Mouse (Mus musculus) ES-Bruce4 (cell line): Measurements from ENCODE around the gene Galnt12. TPM values are rescaled to one million over a fixed set of nuclear protein-coding genes. Genes with fewer than 3 reads are reported as not detected.

ENCODE experiments used
- H3K27ac ChIP-seq: 2 replicates; pipeline ENCODE4 v1.5.1; 2012; ENCODE audit warnings: low read length, inconsistent platforms; ENCODE audit not compliant: insufficient read depth
- H3K27me3 ChIP-seq: 2 replicates; pipeline ENCODE4 v1.6.1; 2012; ENCODE audit warnings: mild to moderate bottlenecking, low read length, inconsistent platforms; ENCODE audit not compliant: control insufficient read depth, poor library complexity, insufficient read depth, severe bottlenecking
- H3K36me3 ChIP-seq: 2 replicates; pipeline ENCODE4 v1.6.1; 2012; ENCODE audit warnings: inconsistent platforms, mild to moderate bottlenecking, low read length, moderate library complexity; ENCODE audit not compliant: control insufficient read depth, poor library complexity, insufficient read depth, severe bottlenecking
- H3K4me1 ChIP-seq: one replicate; pipeline ENCODE4 v1.8.1; 2011; ENCODE audit warnings: low read length; ENCODE audit not compliant: control insufficient read depth, insufficient read depth
- H3K4me3 ChIP-seq: 2 replicates; pipeline ENCODE4 v1.5.1; 2011; ENCODE audit warnings: low read depth, mild to moderate bottlenecking, low read length
- H3K9ac ChIP-seq: 2 replicates; pipeline ENCODE4 v1.6.1; 2012; ENCODE audit warnings: low read depth, mild to moderate bottlenecking, inconsistent platforms; ENCODE audit not compliant: poor library complexity, severe bottlenecking
- H3K9me3 ChIP-seq: replicated peaks from 2 replicates; pipeline ENCODE4 v1.6.1; 2012; ENCODE audit warnings: mild to moderate bottlenecking, low read length, inconsistent platforms; ENCODE audit not compliant: control insufficient read depth, poor library complexity, insufficient read depth, severe bottlenecking
- CTCF ChIP-seq: IDR thresholded peaks from one replicate; pipeline ENCODE4 v1.8.1; 2011; ENCODE audit warnings: low read depth, low read length
- EP300 ChIP-seq: IDR thresholded peaks from 2 replicates; pipeline ENCODE4 v1.6.1; 2011; ENCODE audit warnings: low read depth, low read length; ENCODE audit not compliant: insufficient read depth
- POLR2A ChIP-seq: IDR thresholded peaks from one replicate; pipeline ENCODE4 v1.8.1; 2011; ENCODE audit warnings: low read length; ENCODE audit not compliant: insufficient read depth
- polyA plus RNA-seq: library from polyadenylated mRNA; stranded (reverse); fragments of >200 nt; gene quantifications from 2 replicates; pipeline ENCODE4 v1.2.4, GENCODE M21; 2011; ENCODE audit warnings: low read depth; ENCODE audit not compliant: missing spikeins, insufficient read depth, insufficient read length

Gene Galnt12
- polyA plus RNA-seq, 1 experiment, result 4.9 TPM

GRCm38 (mm10) chr4:47131931-47132330 lies 40.2 kb downstream of the Galnt12 start:
- Histone ChIP-seq H3K9ac (no peak overlapping the region), H3K4me1 (peaks cover 2% of the 10 kb centered on the region), H3K36me3 (no peaks in the 10 kb centered on the region), H3K27me3 (no peaks in the 10 kb centered on the region), H3K9me3 (peaks cover under 1% of the 10 kb centered on the region), H3K27ac (no peak overlapping the region), H3K4me3 (no peak overlapping the region)
- TF ChIP-seq EP300 (no peak), POLR2A (no peak), CTCF (no peak)

- TF ChIP-seq EP300 (no peak), POLR2A (no peak), CTCF (no peak)
- H3K9ac ChIP-seq, result no peak overlapping the region
- H3K4me3 ChIP-seq, result no peak overlapping the region
- no peaks in the 10 kb centered on the region; the same call in 1 of the 2 replicates for H3K9me3 ChIP-seq
- H3K36me3 ChIP-seq, result no peaks in the 10 kb centered on the region
- H3K27me3 ChIP-seq, result no peaks in the 10 kb centered on the region
- H3K4me1 ChIP-seq, result peaks cover 2% of the 10 kb centered on the region
- H3K27ac ChIP-seq, result no peak overlapping the region
These were observed 40.7 kb downstream of the Galnt12 start for GRCm38 (mm10) chr4:47132413-47132812.

- Histone ChIP-seq H3K4me3 (no peak overlapping the region), H3K4me1 (no peaks in the 10 kb centered on the region), H3K27me3 (no peaks in the 10 kb centered on the region), H3K27ac (no peak overlapping the region), H3K9ac (no peak overlapping the region), H3K36me3 (no peaks in the 10 kb centered on the region), H3K9me3 (no peaks in the 10 kb centered on the region)
- no peak for TF ChIP-seq POLR2A
- no peak for TF ChIP-seq EP300
- no peak for TF ChIP-seq CTCF
These were observed 45.0 kb downstream of the Galnt12 start for GRCm38 (mm10) chr4:47136699-47137101.

- Histone ChIP-seq H3K4me1 (no peaks in the 10 kb centered on the region), H3K4me3 (no peak overlapping the region), H3K9me3 (no peaks in the 10 kb centered on the region), H3K36me3 (no peaks in the 10 kb centered on the region), H3K27ac (no peak overlapping the region), H3K9ac (no peak overlapping the region), H3K27me3 (no peaks in the 10 kb centered on the region)
- no peak for TF ChIP-seq POLR2A
- no peak for TF ChIP-seq EP300
- no peak for TF ChIP-seq CTCF
These were observed 45.8 kb downstream of the Galnt12 start for GRCm38 (mm10) chr4:47137479-47137878.

- no peaks in the 10 kb centered on the region for H3K9me3 ChIP-seq
- H3K36me3 ChIP-seq, result no peaks in the 10 kb centered on the region
- no peaks in the 10 kb centered on the region for H3K27me3 ChIP-seq
- no peak overlapping the region for H3K9ac ChIP-seq
- H3K4me3 ChIP-seq, result no peak overlapping the region
- TF ChIP-seq EP300 (no peak), CTCF (no peak), POLR2A (no peak)
- no peak overlapping the region for H3K27ac ChIP-seq
- H3K4me1 ChIP-seq, result no peaks in the 10 kb centered on the region
These were observed 46.7 kb downstream of the Galnt12 start for GRCm38 (mm10) chr4:47138411-47138810.

- H3K27ac ChIP-seq, result no peak overlapping the region
- H3K4me3 ChIP-seq, result no peak overlapping the region
- TF ChIP-seq CTCF (no peak), EP300 (no peak), POLR2A (no peak)
- no peaks in the 10 kb centered on the region for H3K4me1 ChIP-seq
- H3K27me3 ChIP-seq, result no peaks in the 10 kb centered on the region
- H3K9me3 ChIP-seq, result no peaks in the 10 kb centered on the region
- no peak overlapping the region for H3K9ac ChIP-seq
- H3K36me3 ChIP-seq, result no peaks in the 10 kb centered on the region
These were observed 47.5 kb downstream of the Galnt12 start for GRCm38 (mm10) chr4:47138967-47139777.
